Mouse (Mus musculus) ovary, postnatal 14 days (tissue): ENCODE measurements around the gene Phf21a.

ENCODE experiments used
- DNase-seq: peaks from one replicate; pipeline ENCODE4 v3.0.0; 2022; ENCODE audit warnings: low spot score

Gene Phf21a

DNA sequence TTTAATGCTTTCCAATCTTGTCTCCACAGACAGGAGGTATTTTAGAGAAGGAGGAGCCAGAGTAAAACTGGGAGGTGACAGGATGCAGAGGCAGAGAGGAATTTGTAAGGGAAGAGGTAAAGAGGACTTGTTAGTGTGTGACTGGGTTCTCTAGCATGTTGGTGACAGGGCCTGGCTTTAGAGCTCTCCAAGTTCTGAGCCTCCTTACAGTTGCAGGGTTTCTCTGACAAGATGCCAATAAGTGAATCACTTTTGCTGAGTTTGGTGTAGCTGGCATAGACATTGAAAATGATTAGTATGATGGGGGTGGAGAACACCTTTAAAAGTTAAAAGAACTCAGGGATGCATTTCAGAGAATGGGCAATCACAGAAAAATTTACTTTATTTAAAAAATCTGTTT is 138.8 kb downstream of the Phf21a start:
- DNase-seq: no peak

DNA sequence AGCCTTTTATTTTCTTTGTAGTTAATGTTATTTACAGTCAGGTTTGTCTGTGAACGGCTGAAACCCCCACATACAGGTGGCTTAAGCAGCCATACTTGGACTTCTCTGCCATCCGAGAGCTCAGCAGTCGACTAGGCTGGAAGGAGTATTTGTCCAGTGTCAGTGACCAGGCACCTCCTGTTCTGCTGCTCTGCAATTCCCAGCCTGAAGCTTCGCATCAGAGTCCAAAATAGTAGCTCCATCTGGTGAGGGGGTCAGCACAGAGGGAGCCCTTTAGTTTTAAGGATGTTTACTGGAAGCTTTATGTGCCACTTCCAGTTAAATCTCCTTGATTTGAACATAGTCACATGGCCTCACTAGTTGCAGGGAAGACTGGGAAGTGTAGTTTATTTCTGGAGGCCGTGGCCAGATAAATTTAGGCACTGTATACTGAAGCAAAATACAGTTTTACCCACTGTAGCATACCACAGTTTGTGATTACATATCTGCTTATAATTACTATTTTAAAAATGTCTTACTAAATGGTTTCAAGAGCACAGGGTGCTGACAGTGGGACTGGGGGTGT is 141.9 kb downstream of the Phf21a start:
- no peak for DNase-seq

DNA sequence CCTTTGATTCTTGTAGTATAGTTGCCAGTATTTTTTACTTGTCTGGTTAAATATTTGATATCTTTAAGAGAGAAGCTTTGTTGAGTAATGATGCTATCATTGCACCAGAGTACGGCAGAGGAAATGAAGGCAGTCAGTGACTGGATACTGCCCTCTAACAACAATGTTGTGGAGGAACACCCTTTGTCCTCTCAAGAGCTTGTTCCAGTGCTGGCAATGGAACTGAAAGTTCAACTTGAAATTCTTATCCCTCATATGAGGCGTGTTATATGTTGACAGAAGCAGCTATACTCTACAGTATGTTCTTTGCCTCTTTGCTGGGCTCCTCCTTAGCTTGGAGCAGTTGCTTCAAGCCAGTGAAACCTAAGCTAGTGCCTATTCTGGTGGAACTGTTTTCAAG is 147.4 kb downstream of the Phf21a start:
- no peak for DNase-seq

DNA sequence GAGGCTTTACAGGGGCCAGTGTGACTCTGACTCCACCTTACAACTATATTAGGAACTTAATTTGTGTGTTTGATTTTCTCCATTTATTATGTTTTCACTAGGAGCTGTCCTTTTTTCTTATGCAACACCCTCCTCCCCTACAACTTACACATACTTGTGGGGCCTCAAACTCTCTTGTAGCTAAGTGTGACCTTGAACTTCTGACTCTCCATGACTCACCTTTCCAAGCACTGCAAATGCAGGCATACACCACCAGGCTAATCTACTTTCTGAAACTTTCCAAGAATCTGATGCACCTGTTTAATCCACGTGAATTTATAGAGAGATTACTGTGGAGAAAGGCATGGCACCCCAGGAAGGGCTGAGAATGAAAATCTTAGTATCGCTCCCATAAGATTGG is 147.9 kb downstream of the Phf21a start:
- no peak for DNase-seq

DNA sequence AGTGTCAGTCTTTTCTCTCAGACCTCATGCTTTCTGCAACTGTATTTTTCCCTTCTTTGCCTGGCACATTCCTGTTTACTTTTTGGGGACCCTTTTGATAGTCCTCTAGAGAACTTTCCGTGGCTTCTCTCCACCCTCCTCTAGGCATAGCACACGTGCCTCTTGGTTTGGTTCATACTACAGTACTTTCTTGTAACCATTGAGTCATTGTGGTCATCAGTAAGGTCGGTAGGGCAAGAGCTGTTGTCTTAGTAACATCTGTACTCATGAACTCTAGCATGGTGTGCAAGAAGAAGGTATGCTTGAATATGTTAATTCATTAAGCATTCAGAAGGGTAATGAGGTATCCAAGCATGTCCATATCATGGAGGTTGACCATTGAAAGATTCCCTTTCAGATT is 148.4 kb downstream of the Phf21a start:
- DNase-seq: no peak

DNA sequence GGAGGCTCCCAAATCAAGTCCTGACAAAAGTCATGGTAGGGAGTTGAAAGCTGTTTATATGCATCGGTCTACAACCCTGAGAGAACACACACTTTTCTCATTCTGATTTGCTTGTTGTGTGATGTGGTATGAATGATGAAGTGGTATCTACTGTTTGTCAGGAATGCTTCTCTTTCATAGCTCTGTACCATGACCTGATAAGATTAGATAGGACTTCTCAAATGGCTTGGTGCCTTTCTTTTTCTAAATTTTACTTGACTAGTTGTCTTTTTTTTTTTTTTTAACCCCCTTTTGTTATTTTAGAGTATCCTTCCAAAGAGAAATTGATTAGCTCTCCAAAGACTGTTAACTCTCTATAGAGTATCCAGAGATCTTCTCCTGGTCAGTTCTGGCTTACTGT is 153.2 kb downstream of the Phf21a start:
- DNase-seq: no peak

DNA sequence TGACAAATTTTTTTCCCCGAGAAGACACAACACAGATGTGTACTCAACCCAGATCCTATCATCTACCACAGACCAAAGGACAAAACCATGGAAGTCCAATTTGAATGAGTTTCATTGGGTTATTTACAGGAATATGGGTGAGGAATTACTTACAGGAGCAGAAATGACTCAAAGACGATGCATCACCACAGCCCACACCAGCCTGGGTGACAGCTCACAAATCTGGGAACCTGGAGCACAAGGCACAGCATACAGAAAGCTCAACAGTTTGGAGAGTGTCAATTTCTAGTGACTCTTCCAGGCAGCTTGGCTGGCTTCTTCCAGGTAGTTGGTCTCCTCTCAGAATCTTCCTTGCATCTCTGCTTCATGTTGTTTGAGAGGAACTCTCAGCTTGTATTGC is 154.8 kb downstream of the Phf21a start:
- no peak for DNase-seq

DNA sequence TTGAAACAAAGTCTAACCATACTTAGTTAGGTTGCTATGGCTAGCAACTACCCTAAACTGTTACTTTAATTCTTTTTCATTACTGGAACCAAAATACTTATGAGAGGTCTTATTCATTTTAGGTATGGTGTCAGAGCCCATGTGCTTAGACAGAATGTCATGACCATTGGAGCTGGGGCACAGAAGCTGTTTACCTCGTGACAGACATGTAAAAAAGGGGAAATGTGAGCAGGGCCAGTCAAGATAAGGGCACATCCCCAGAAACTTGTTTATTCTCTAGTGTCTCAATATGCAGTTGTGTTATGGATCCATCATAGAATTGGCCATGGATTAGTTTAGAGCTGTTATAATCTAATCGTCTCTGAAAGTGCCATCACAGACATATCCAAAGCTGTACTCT is 157.6 kb downstream of the Phf21a start:
- no peak for DNase-seq

DNA sequence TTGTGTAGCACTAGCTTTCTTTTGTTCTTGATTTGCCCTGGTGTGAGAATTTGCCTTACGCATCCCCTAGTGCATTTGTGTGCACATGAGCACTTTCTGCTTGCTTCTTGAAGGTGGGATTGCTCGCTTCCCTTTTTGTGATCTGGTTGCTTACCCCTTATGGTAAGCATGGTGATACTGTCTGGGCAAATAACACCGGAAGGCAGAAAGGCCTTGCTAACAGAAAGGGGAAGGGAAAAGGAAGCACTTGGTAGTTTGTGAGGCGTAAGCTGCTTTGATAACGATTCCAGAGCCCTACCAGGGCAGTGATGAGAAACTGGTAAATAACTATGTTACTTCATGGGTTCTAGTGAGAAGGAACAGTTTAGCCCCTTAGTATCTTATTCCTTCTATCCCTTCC is 160.9 kb downstream of the Phf21a start:
- DNase-seq: no peak

DNA sequence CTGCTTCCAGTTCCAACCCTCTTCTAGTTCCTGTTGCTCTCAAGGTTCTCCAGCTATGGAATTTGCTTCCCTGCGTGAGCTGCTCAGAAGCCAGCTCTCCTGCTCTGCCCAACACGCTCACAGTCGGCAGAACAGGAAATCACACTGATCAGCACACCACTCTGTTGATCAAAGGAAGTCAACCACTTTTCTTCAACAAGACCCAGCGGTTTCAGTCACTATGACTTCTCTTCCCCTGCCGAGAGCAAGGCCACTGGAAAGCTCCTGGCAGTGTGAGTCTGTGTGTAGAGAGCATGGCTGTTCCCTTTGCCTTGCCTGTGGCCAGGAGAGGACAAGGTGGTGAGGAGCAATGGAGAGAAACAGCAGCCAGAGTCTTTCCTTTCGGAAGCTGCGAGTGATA is 163.2 kb downstream of the Phf21a start:
- no peak for DNase-seq

DNA sequence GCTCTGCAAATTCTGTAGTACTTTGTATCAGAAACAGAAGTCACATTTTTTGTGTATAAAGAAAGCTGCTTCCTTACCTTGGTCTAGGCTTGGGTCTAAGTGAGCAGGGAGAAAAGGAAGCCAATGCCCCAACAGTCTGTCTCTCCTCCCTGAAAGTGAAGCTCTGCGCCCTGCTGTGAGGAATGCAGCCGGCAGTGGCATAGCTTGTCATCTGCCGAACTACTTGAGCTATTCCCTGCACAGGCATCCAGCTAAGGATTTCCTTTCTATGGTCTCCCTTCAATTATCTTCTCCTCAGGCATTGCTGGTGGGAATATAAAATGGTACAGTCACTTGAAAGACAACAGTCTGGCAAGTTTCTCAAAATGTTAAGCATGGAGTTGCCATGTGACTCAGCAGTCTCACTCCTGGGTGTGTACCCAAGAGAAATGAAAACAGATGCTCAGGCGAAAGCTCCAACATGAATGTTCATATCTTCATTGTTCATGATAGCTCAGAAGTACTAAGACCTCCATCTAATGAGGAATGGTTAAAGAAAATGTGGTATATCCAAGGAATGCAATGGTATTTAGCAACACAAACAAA is 164.5 kb downstream of the Phf21a start:
- DNase-seq: no peak

DNA sequence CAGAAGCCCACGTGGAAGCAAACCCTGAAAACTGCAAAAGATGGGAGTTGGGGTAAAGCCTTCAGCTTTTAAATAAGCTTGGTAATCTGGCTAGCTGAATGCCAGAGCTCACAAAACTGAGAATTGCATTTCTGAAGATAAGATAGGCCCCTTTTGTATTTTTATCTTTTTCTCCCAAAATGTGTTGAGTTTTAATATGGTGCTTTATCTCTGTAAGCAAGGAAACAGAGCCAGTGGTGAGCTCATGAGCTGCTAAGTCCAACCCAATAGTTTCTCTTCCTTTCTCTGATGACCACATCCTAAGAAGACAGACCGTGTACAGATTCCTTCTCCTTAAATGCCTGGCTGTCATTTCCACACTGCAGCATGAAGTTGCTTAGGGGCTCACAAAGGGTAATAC is 167.0 kb downstream of the Phf21a start:
- no peak for DNase-seq

DNA sequence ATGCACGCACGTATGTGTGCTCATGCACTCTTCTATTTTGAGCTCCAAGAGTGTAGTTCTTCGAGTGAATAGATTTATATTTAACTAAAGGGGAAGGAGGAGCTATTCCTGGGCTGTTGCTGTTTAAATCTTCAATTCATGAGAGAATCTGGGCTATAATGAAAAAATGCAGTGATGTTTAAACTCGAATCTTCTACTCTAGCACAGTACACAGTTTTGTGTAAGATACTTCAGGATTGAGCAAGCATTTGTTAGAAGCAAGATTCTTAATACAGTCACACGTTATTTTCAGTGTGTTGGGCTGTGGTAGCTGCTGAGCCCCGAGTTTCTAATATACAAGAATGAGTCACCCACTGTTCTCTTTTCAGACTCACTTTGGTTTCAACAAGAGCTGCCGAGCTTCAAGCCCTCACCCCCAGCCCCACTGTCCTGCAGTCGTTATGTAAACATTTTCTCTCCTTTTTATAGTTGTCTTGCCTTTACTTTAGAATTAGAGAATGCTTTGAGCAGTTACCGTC is 173.2 kb downstream of the Phf21a start:
- no peak for DNase-seq

DNA sequence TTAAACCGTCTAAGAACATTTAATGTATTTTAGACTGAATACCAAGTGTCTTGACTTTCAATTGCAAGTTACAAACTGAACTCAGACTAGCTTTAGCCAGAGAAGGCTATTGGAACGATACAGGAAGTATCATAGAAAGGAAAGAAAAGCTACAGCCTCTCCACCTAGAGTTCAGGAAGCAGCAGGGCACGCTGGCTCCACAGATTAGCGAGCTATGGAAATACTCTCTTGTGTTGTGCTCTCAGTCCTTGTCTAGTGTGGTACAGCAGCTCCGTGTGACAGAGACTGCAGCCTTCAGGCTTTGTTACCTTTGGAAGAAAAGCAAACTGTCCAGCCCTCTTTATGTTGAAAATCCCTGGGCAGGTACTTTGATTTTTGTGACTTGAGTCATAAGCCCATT is 176.3 kb downstream of the Phf21a start:
- no peak for DNase-seq

DNA sequence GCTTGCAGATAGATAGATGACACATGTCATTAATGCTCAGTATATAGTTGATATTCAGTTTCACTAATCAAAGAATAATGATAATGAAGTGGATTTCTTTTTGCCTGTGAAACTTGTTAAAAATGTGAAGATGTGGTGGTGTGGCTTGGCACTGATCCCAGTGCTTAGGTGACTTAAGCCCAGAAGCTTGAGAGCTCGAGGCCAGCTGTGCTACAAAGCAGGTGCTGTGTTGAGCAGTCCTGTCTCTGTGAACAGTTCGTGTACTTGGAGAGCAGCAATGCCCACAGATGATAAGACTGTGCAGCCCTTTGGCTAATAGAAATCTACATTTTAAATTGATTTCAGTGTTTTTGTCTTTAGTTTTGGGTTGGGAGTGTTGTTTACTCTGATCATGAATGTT is 179.6 kb downstream of the Phf21a start:
- no peak for DNase-seq

DNA sequence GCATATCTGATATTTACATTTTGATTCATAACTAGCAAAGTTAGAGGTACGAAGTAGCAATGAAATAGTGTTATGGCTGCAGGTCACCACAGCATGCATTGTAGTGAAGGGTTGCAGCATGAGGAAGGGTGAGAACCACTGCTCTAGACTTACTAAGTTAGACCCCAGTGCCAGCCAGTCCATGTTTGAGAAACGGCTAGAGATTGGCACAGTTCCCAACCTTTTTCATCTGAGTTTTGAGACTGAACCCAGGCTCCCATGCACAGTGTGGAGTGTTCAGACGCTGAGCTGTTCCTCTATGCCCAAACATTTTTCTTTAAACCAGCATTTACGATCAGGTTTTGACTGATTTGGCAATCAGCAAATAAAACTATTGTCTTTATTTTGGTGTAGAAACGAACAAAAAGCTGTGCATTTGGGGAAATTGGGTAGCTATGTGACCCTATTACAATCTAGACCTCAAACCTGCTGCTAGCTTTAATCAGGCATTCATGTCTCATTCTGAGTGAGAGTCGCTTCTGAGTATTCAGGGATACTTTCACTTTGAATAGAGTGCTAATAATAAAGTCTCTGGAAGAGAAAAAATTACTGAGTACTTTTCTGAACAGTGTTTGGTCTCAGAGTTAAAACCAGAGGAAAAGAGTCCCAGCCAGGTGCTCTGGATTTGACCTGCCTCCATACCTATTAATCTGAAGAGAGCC is 180.3 kb downstream of the Phf21a start:
- no peak for DNase-seq

DNA sequence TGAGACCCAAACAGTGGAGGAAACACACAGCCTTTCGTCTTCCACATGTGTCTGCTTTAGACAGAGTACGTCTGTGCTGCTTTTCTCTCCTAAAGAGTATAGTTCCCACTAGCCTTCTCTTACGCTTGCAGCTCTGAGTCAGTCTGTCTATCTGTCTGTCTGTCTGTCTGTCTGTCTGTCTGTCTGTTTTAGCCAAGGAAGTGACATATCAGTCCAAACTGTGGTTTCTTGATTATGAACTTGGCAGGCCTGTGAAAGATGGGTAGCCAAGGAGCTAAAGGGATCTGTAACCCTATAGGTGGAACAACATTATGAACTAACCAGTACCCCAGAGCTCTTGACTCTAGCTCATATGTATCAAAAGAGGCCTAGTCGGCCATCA is 180.9 kb downstream of the Phf21a start:
- DNase-seq: no peak

DNA sequence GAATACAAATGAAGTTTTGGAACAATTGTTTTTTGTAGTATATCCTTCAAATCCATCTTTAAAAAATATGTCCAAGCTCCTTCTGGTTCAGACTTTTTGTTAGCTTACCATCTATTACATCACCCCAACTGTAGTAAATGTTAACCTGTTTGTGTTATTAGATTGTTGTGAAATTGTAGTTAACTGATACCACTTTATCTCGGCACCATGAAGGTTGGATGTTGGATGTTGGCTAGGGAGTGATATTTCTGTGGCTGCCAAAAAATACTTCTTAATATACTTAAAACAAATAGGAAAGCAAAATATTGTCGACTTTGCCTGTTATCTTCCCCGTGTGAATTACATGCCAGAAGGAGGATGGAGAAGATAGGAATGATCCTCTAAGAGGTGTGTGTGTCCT is 184.9 kb downstream of the Phf21a start:
- DNase-seq: no peak

DNA sequence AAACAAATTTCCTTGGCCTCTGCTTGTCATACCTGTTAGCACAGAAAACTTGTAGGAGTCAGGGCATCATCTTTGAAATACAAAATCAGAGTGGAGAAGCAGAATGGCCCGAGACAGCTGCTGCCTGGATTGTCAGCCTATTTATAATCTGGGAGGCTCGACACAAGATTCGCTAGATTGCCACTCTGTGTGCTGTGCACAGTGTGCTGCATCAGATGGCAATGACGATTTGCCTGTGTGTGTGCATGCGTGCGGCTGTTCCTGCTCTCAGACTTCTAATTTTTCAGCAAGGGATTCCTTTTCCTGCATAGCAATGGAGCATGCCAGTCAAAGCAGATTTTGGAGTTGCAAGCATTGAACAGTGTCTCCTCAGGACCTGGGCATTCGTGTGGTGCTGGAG is 185.7 kb downstream of the Phf21a start:
- no peak for DNase-seq

DNA sequence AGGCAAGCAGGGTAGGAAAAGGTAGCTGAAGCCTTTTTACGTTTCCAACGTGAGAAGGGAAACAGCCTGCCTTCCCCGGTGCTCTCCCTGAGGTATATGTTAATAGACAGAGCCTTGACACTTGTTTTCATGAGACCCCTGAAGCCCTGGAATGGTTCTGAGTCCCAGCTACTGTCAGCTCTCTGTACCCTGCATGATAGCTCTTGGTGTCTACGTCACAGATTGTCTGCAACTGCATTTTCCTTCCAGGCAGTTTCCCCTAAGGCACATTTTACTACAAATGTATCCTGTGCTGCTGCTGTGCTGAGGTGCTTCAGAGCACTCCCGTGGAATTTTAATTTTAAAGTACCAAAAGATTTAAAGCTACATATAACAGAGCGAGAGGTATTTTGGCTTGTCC is 186.5 kb downstream of the Phf21a start:
- no peak for DNase-seq

DNA sequence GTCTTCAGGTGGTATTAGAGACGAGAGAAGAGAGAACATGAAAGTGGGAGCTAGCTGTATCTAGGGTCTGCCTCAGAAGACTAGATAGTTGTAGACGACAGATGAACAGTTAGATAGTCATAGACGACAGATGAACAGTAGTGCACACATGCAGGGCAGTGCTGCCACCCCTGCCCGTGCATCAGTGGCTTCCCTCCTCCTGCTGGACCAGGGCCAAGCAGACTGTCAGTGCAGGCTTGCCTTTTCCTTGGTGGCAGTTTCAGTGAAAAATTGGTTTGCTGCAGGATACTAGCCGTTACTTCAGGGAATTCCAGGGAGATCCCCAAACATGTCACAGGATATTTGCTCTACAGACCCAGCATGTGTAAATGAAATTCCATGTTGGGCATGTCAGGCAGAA is 192.7 kb downstream of the Phf21a start:
- no peak for DNase-seq

DNA sequence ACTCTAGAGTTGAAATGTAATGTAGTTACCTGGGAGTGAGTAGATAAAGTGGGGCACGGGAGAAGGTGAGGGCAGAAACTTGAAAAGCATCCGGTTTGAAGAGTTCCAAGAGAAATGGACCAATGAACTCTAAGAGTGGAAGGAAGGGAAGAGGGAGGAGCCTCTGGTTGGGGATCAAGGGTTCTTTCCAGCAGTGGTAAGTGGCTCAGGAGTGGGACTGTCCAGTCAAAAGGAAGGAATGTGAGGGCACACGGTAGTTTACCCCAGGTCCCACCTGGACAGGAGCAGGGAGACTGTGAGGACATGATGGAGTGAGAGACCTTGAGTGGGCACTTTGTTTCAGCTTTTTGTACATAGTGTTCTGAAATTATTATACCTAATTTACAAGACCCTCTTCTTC is 196.4 kb downstream of the Phf21a start:
- no peak for DNase-seq

DNA sequence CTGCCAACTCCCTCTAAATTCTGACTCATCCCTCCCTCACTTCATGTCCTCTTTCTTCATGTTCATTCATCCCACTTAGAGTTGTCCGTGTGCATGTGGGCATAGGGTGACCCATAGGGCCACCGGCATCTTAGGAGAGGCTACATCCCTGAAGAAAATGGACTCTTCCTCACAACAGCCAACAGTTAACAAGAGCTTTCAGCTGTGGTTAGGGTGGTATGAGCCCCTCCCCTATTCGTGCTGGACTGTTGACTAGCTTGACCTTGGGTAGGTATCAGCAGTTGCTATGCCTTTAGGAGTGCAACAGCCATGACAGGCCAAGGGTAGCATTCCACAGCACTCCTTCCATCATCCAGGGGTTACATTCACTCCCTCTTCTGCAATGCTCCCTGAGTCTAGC is 198.6 kb downstream of the Phf21a start:
- DNase-seq: no peak

DNA sequence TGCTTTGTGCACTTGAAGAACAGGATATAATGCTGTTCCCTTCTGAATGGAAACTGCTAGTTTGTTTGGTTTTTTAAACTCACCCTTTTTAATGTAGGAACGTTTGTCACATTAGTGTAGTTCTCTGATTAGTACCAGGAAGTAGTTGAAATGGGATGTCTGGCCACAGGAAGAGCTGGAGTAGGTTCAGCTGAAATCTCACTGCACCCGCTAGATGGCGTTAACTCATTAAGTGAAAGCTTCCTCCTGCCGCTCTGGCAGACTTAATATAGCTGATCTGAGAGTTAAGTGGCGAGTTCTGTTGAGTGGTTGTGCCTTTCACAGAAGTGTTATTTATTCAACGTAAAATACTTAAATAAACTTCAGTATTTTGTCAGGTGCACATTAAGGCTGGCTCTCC is 203.5 kb downstream of the Phf21a start:
- peak; percentile 73 for DNase-seq
